Mouse (Mus musculus) CH12.LX (cell line): ENCODE data around the gene Etv6. TPM values are rescaled to one million over a fixed set of nuclear protein-coding genes. Genes with fewer than 3 reads are reported as not detected.

Experiments used
- DNase-seq: peaks from one replicate; pipeline ENCODE4 v3.0.0-alpha.2; 2013; ENCODE audit errors: extremely low read depth
- H3K27ac ChIP-seq: 2 replicates; pipeline ENCODE4 v1.5.1; 2012; ENCODE audit warnings: low read depth, mild to moderate bottlenecking, control low read depth, moderate library complexity; ENCODE audit not compliant: insufficient read depth
- H3K27me3 ChIP-seq: replicated peaks from 2 replicates; pipeline ENCODE3; 2012; ENCODE audit warnings: inconsistent platforms
- H3K36me3 ChIP-seq, 2 experiments: replicated peaks in 1 of 2; 2 replicates each; pipeline versions ENCODE3 to v1.6.1; 2012; ENCODE audit warnings: inconsistent platforms in 1 of 2, low read length in 1 of 2, mild to moderate bottlenecking in 1 of 2, mixed read lengths in 1 of 2, moderate library complexity in 1 of 2; ENCODE audit not compliant: control insufficient read depth in 1 of 2, insufficient read depth in 1 of 2
- H3K4me1 ChIP-seq, 2 experiments: 2 replicates each; pipeline ENCODE4 v1.6.1; 2012; ENCODE audit warnings: inconsistent platforms in 1 of 2, moderate library complexity in 1 of 2; ENCODE audit not compliant: insufficient read depth in 2 of 2, control insufficient read depth in 1 of 2
- H3K4me2 ChIP-seq: 2 replicates; pipeline ENCODE4 v1.6.1; 2012; ENCODE audit warnings: low read depth, mild to moderate bottlenecking, control low read depth; ENCODE audit not compliant: poor library complexity, insufficient read depth, severe bottlenecking
- H3K4me3 ChIP-seq, 3 experiments: fragments of 150-350 bp in 1 of 3; sonication (generic) in 1 of 3; replicated peaks in 1 of 3; 2 replicates each; pipeline versions ENCODE3 to v1.5.1; 2011 to 2012; ENCODE audit warnings: low read depth in 2 of 3, low read length in 2 of 3, mild to moderate bottlenecking in 2 of 3, moderate library complexity in 2 of 3, control low read depth in 1 of 3, improper control_type of control experiment in 1 of 3, inconsistent platforms in 1 of 3, mixed read lengths in 1 of 3; ENCODE audit not compliant: poor library complexity in 1 of 3
- H3K79me2 ChIP-seq: replicated peaks from 2 replicates; pipeline ENCODE4 v1.6.1; 2012; ENCODE audit warnings: mild to moderate bottlenecking, moderate library complexity; ENCODE audit not compliant: control insufficient read depth, poor library complexity, insufficient read depth, severe bottlenecking; ENCODE audit errors: extremely low read depth
- H3K9ac ChIP-seq: 2 replicates; pipeline ENCODE4 v1.6.1; 2012; ENCODE audit warnings: low read depth, mild to moderate bottlenecking, control low read depth, moderate library complexity; ENCODE audit not compliant: insufficient read depth
- H3K9me3 ChIP-seq: replicated peaks from 2 replicates; pipeline ENCODE3; 2012; ENCODE audit warnings: low read length, inconsistent platforms, mixed read lengths
- BHLHE40 ChIP-seq: IDR thresholded peaks from 2 replicates; pipeline ENCODE4 v1.6.1; 2011; ENCODE audit warnings: mild to moderate bottlenecking, low read depth, low read length, improper control_type of control experiment
- CHD1 ChIP-seq: IDR thresholded peaks from 2 replicates; pipeline ENCODE4 v1.6.1; 2012; ENCODE audit warnings: low read depth, low read length, improper control_type of control experiment, inconsistent platforms
- CTCF ChIP-seq, 2 experiments: IDR thresholded peaks in 1 of 2; conservative IDR thresholded peaks in 1 of 2; 2 replicates each; pipeline ENCODE4 v1.5.1; 2011 to 2012; ENCODE audit warnings: low read depth in 2 of 2, low read length in 2 of 2, improper control_type of control experiment in 1 of 2, inconsistent platforms in 1 of 2, mild to moderate bottlenecking in 1 of 2, moderate library complexity in 1 of 2
- E2F4 ChIP-seq: IDR thresholded peaks from 2 replicates; pipeline ENCODE4 v1.6.1; 2011; ENCODE audit warnings: low read depth, low read length, improper control_type of control experiment; ENCODE audit not compliant: insufficient replicate concordance
- ELF1 ChIP-seq: IDR thresholded peaks from 2 replicates; pipeline ENCODE4 v1.6.1; 2014; ENCODE audit warnings: low read depth, mild to moderate bottlenecking, inconsistent platforms, low read length, improper control_type of control experiment
- EP300 ChIP-seq: IDR thresholded peaks from 2 replicates; pipeline ENCODE4 v1.6.1; 2011; ENCODE audit warnings: low read length, improper control_type of control experiment
- ETS1 ChIP-seq: conservative IDR thresholded peaks from 2 replicates; pipeline ENCODE4 v1.6.1; 2012; ENCODE audit warnings: low read depth, mild to moderate bottlenecking, inconsistent platforms, low read length, improper control_type of control experiment, moderate library complexity
- GABPA ChIP-seq: IDR thresholded peaks from 2 replicates; pipeline ENCODE4 v1.6.1; 2012; ENCODE audit warnings: low read depth, low read length, improper control_type of control experiment, inconsistent platforms; ENCODE audit not compliant: insufficient replicate concordance
- IRF4 ChIP-seq: IDR thresholded peaks from 2 replicates; pipeline ENCODE4 v1.6.1; 2014; ENCODE audit warnings: low read depth, mild to moderate bottlenecking, inconsistent platforms, low read length, improper control_type of control experiment
- JUND ChIP-seq: conservative IDR thresholded peaks from 2 replicates; pipeline ENCODE4 v1.6.1; 2011; ENCODE audit warnings: low read depth, low read length, improper control_type of control experiment
- KAT2A ChIP-seq: IDR thresholded peaks from 2 replicates; pipeline ENCODE4 v1.6.1; 2012; ENCODE audit warnings: low read length, improper control_type of control experiment, inconsistent platforms; ENCODE audit not compliant: insufficient replicate concordance
- MAFK ChIP-seq: IDR thresholded peaks from 2 replicates; pipeline ENCODE4 v1.6.1; 2011; ENCODE audit warnings: low read length, improper control_type of control experiment; ENCODE audit not compliant: insufficient replicate concordance
- MAX ChIP-seq: IDR thresholded peaks from 2 replicates; pipeline ENCODE4 v1.6.1; 2011; ENCODE audit warnings: low read length, improper control_type of control experiment
- MAZ ChIP-seq: IDR thresholded peaks from 2 replicates; pipeline ENCODE4 v1.6.1; 2012; ENCODE audit warnings: low read depth, mild to moderate bottlenecking, inconsistent platforms, low read length, improper control_type of control experiment, moderate library complexity
- MEF2A ChIP-seq: IDR thresholded peaks from 2 replicates; pipeline ENCODE4 v1.6.1; 2014; ENCODE audit warnings: low read depth, mild to moderate bottlenecking, inconsistent platforms, low read length, improper control_type of control experiment, borderline replicate concordance
- MXI1 ChIP-seq: IDR thresholded peaks from 2 replicates; pipeline ENCODE4 v1.6.1; 2011; ENCODE audit warnings: mild to moderate bottlenecking, low read depth, low read length, improper control_type of control experiment
- NRF1 ChIP-seq: IDR thresholded peaks from 2 replicates; pipeline ENCODE4 v1.6.1; 2014; ENCODE audit warnings: low read depth, mild to moderate bottlenecking, inconsistent platforms, low read length, improper control_type of control experiment, moderate library complexity
- POLR2A ChIP-seq: IDR thresholded peaks from 2 replicates; pipeline ENCODE4 v1.6.1; 2011; ENCODE audit warnings: low read depth, mild to moderate bottlenecking, improper control_type of control experiment, low read length
- USF1 ChIP-seq: IDR thresholded peaks from 2 replicates; pipeline ENCODE4 v1.6.1; 2014; ENCODE audit warnings: low read depth, mild to moderate bottlenecking, inconsistent platforms, low read length, improper control_type of control experiment
- USF2 ChIP-seq: conservative IDR thresholded peaks from 2 replicates; pipeline ENCODE4 v1.6.1; 2011; ENCODE audit warnings: low read depth, low read length, improper control_type of control experiment
- ZKSCAN1 ChIP-seq: IDR thresholded peaks from 2 replicates; pipeline ENCODE4 v1.6.1; 2012; ENCODE audit warnings: low read depth, inconsistent platforms, low read length, improper control_type of control experiment, borderline replicate concordance
- ZMIZ1 ChIP-seq: IDR thresholded peaks from 2 replicates; pipeline ENCODE4 v1.6.1; 2012; ENCODE audit warnings: low read depth, mild to moderate bottlenecking, inconsistent platforms, low read length, improper control_type of control experiment
- dilution Hi-C: fragments of 300-500 bp; cut with MboI; formaldehyde crosslinking; loops from 2 replicates; pipeline ENCODE4 v1.14.3; 2020; ENCODE audit warnings: low sequenced_read_pairs; ENCODE audit not compliant: extremely low pct_unique_long_range_greater_than_20kb, extremely low pct_ligation_motif_present
- in situ Hi-C: fragments of 300-500 bp; cut with MboI; formaldehyde crosslinking; loops from 3 replicates; pipeline ENCODE4 v1.14.3; 2019; ENCODE audit warnings: low sequenced_read_pairs, low pct_ligation_motif_present, low pct_unique_long_range_greater_than_20kb, mixed read lengths
- polyA plus RNA-seq: library from polyadenylated mRNA; unstranded; fragments of >175 nt; gene quantifications from 2 replicates; pipeline ENCODE4 v1.2.1, GENCODE M21; 2012; ENCODE audit warnings: low read depth; ENCODE audit not compliant: insufficient read length
- total RNA-seq, 2 experiments: library from RNA; depleted of rRNA; stranded (reverse); fragments of 300-350 nt in 1 of 2; fragments of >200 nt in 1 of 2; gene quantifications; 2 replicates each; pipeline ENCODE4 v1.2.3; 2012 to 2014

Gene Etv6
- total and polyA plus RNA-seq, 3 experiments, result 7.6 to 29.5 (median 10.1) TPM

- Histone ChIP-seq H3K79me2 (no peaks in the 10 kb centered on the region), H3K36me3 (peaks cover 9 to 73% of the 10 kb centered on the region in 2 experiments), H3K4me3 (no peak overlapping the region), H3K4me2 (no peak overlapping the region), H3K27ac (no peak overlapping the region), H3K9ac (no peak overlapping the region), H3K4me1 (peaks cover 3 to 57% of the 10 kb centered on the region in 2 experiments), H3K27me3 (no peaks in the 10 kb centered on the region), H3K9me3 (no peaks in the 10 kb centered on the region)
- in situ Hi-C loops (loop anchor here (25.0 kb wide), 1 partner anchor 165 kb away; the partner anchor contains the start of gene Etv6), dilution Hi-C loops (no loop called here)
- TF ChIP-seq USF1 (no peak), MAZ (no peak), MAFK (no peak), NRF1 (no peak), EP300 (no peak), GABPA (no peak), ELF1 (no peak), MAX (no peak), JUND (no peak), E2F4 (no peak), CTCF (conservative IDR thresholded peaks at IDR 0.05 in 1 of 2, IDR thresholded peaks at IDR 0.05 in 1 of 2; ENCODE audit: low read depth in 2 of 2, low read length in 2 of 2) (no peak), CHD1 (no peak), POLR2A (no peak), KAT2A (no peak), ETS1 (no peak)
- DNase-seq, result no peak
These were observed 166.7 kb downstream of the Etv6 start for GRCm38 (mm10) chr6:134202176-134202575.

GRCm38 (mm10) chr6:134205163-134205562 is 169.7 kb downstream of the Etv6 start:
- Histone ChIP-seq H3K4me3 (no peak overlapping the region), H3K9ac (no peak overlapping the region), H3K79me2 (no peaks in the 10 kb centered on the region), H3K9me3 (no peaks in the 10 kb centered on the region), H3K36me3 (peaks cover 9 to 63% of the 10 kb centered on the region in 2 experiments), H3K4me1 (peaks cover 10 to 64% of the 10 kb centered on the region in 2 experiments), H3K27ac (no peak overlapping the region), H3K4me2 (no peak overlapping the region), H3K27me3 (no peaks in the 10 kb centered on the region)
- no peak for TF ChIP-seq BHLHE40
- TF ChIP-seq GABPA, result no peak
- no peak for TF ChIP-seq MEF2A
- no peak for TF ChIP-seq ZMIZ1
- TF ChIP-seq IRF4, result no peak
- TF ChIP-seq USF2, result no peak
- no peak for TF ChIP-seq ZKSCAN1
- TF ChIP-seq MXI1, result no peak
- in situ Hi-C loops, result loop anchor here (25.0 kb wide), 1 partner anchor 168 kb away; the partner anchor contains the start of gene Etv6
- dilution Hi-C loops, result no loop called here
- DNase-seq, result no peak
